Mouse (Mus musculus) E14TG2a.4 (cell line): ENCODE data around the gene Homer3.

ENCODE experiments used
- H3K27me3 ChIP-seq: 2 replicates; pipeline ENCODE4 v1.6.1; 2014; ENCODE audit warnings: low read length, control low read depth; ENCODE audit not compliant: insufficient read depth
- H3K36me3 ChIP-seq: 2 replicates; pipeline ENCODE4 v1.6.1; 2014; ENCODE audit warnings: low read length, control low read depth; ENCODE audit not compliant: insufficient read depth
- H3K4me1 ChIP-seq: replicated peaks from 2 replicates; pipeline ENCODE4 v1.6.1; 2014; ENCODE audit warnings: low read depth, low read length, control low read depth
- H3K4me3 ChIP-seq: replicated peaks from 2 replicates; pipeline ENCODE4 v1.5.1; 2014; ENCODE audit warnings: mild to moderate bottlenecking, low read length
- H3K9me3 ChIP-seq: 2 replicates; pipeline ENCODE4 v1.6.1; 2014; ENCODE audit warnings: low read length, control low read depth
- CTCF ChIP-seq: conservative IDR thresholded peaks from 2 replicates; pipeline ENCODE4 v1.5.1; 2014; ENCODE audit warnings: low read length
- NANOG ChIP-seq: IDR thresholded peaks from 2 replicates; pipeline ENCODE4 v1.6.1; 2014; ENCODE audit warnings: borderline replicate concordance, low read length, mixed read lengths
- POU5F1 ChIP-seq: IDR thresholded peaks from 2 replicates; pipeline ENCODE4 v1.6.1; 2014; ENCODE audit warnings: low read length, borderline replicate concordance

Gene Homer3

DNA sequence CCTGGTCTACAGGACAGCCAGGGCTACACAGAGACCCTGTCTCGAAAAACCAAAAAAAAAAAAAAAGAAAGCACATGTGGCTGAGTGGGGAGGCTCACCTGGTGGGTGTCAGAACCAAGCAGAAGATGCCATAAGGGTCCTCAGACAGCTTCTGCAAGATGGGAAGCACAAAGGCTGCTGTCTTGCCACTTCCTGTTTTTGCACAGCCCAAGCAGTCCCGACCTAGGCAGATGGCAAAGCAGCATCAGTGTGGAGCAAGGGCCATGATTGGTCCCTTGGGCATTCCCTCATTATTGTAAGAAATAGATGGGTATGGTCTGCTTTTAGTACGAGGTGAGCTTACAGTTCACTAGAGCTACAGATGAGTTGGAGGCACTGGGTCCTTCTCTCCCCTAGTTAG lies 18.3 kb downstream of the Homer3 start:
- Histone ChIP-seq H3K9me3 (no peaks in the 10 kb centered on the region), H3K27me3 (no peaks in the 10 kb centered on the region), H3K4me3 (peak overlapping the region; percentile 99; the same call in 1 of the 2 replicates), H3K36me3 (peaks cover 73% of the 10 kb centered on the region), H3K4me1 (peaks cover 37% of the 10 kb centered on the region)
- TF ChIP-seq CTCF (no peak), NANOG (no peak), POU5F1 (no peak)

DNA sequence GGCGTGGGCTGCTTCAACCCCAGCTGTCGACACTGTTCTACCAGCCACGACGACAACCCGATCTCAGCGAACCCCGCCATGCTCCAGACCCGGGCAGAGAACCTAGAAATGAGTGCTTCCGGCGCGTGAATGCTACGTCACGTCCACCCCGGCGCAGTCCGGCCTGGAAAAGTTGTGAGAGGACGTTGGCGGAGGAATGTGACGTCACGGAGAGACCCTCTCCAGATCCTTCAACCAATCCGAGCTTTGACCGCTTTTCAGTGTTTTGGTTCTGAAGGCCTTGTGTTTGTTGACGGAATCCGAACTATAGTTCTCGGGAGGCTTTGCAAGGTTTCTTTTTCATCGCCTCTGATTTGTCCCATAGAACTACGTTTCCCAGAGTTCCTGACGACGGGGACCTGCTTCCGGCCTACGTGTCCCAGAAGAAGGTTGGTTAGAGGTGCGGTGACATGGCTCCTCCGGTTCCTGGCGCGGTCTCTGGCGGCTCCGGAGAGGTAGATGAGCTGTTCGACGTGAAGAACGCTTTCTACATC lies 19.8 kb downstream of the Homer3 start, which contains the start of the genes Ddx49 and Cope:
TSS of gene Ddx49 (minus strand) at position 132 of the 533 bp plus-strand sequence.
TSS of gene Cope (plus strand) at position 161 of the 533 bp plus-strand sequence.
- H3K9me3 ChIP-seq = no peaks in the 10 kb centered on the region
- H3K4me1 ChIP-seq = peaks cover 37% of the 10 kb centered on the region
- peak within 1 kb of the TSS; percentile 99 for H3K4me3 ChIP-seq
- H3K36me3 ChIP-seq = peaks cover 73% of the 10 kb centered on the region
- TF ChIP-seq NANOG (no peak), POU5F1 (no peak), CTCF (no peak)
- no peaks in the 10 kb centered on the region for H3K27me3 ChIP-seq

DNA sequence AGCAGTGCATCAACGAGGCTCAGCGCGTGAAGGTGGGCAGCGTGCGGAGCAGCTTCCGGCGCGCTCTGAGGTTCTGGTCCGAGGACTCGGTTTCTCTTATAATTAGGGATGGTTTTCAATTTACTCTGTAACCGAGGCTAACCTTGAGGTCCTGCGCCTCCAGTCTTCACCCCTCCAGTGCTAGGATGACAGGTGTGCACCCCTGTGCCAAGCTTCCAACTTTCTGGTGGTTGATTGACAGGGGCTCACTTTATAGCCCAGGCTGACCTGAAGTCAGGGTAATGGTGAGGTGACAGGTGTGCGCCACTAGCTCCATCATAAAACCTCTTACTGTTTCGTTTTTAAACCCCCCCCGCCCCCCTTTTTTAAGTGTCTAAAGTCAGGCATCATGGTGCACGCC lies 20.3 kb downstream of the Homer3 start:
- peaks cover 73% of the 10 kb centered on the region for H3K36me3 ChIP-seq
- TF ChIP-seq CTCF = no peak
- no peak for TF ChIP-seq POU5F1
- TF ChIP-seq NANOG = no peak
- peak overlapping the region; percentile 99 for H3K4me3 ChIP-seq
- H3K9me3 ChIP-seq = no peaks in the 10 kb centered on the region
- peaks cover 37% of the 10 kb centered on the region for H3K4me1 ChIP-seq
- no peaks in the 10 kb centered on the region for H3K27me3 ChIP-seq

DNA sequence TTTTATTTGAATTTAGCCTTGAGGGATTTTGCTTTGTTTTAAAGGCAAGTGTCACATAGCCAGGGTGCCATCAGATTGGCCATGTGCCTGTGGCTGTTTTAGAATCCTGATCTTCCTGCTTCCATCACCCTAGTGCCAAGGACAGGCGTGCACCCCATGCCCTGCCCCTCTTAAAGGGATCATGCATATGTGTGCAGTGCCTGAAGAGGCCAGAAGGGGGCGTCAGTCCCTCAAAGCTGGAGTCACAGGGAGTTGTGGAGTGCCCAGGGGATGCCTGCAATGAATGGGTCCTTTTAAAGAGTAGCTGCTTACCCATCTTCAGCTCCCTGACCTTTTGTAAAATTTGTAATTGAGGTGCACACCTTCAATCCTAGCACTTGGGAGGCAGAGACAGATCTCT lies 26.7 kb downstream of the Homer3 start:
- no peak overlapping the region for H3K4me3 ChIP-seq
- H3K9me3 ChIP-seq = no peaks in the 10 kb centered on the region
- H3K4me1 ChIP-seq = peaks cover 13% of the 10 kb centered on the region
- no peak for TF ChIP-seq NANOG
- peak; percentile 84 for TF ChIP-seq CTCF
- peaks cover 92% of the 10 kb centered on the region for H3K36me3 ChIP-seq
- no peaks in the 10 kb centered on the region for H3K27me3 ChIP-seq

- Histone ChIP-seq H3K36me3 (peaks cover 51% of the 10 kb centered on the region), H3K27me3 (peaks cover 26% of the 10 kb centered on the region), H3K9me3 (no peaks in the 10 kb centered on the region), H3K4me3 (no peak overlapping the region), H3K4me1 (peaks cover 34% of the 10 kb centered on the region)
- TF ChIP-seq POU5F1 (no peak), CTCF (no peak), NANOG (no peak)
These were observed 30.8 kb downstream of the Homer3 start for GRCm38 (mm10) chr8:70313399-70313798.

- H3K4me3 ChIP-seq = peak within 1 kb of the TSS; percentile 81
- peaks cover 34% of the 10 kb centered on the region for H3K4me1 ChIP-seq
- peaks cover 32% of the 10 kb centered on the region for H3K36me3 ChIP-seq
- TF ChIP-seq CTCF = no peak
- no peak for TF ChIP-seq POU5F1
- peaks cover 29% of the 10 kb centered on the region for H3K27me3 ChIP-seq
- no peaks in the 10 kb centered on the region for H3K9me3 ChIP-seq
These were observed 33.2 kb downstream of the Homer3 start, which contains the start of gene Cers1 for GRCm38 (mm10) chr8:70315624-70316510. Gene Cers1, plus strand, starts transcription at chr8:70315775.

- H3K4me3 ChIP-seq = peak overlapping the region; percentile 81
- H3K9me3 ChIP-seq = no peaks in the 10 kb centered on the region
These were observed 34.2 kb downstream of the Homer3 start for GRCm38 (mm10) chr8:70316511-70317504.

More at GRCm38 (mm10) chr8:70316511-70317504, 34.2 kb downstream of the Homer3 start:
- Histone ChIP-seq H3K27me3 (peaks cover 29% of the 10 kb centered on the region), H3K4me1 (peaks cover 27% of the 10 kb centered on the region), H3K36me3 (peaks cover 22% of the 10 kb centered on the region)
- no peak for TF ChIP-seq POU5F1
- no peak for TF ChIP-seq NANOG
- no peak for TF ChIP-seq CTCF
